Mouse (Mus musculus) right cerebral cortex, postnatal 36 days (tissue): ENCODE results near the gene Optn.

Experiments
- DNase-seq, 2 experiments: peaks; one replicate each; pipeline ENCODE4 v3.0.0; 2022; ENCODE audit warnings: low spot score in 2 of 2, mixed read lengths in 1 of 2

Optn gene

GRCm38 (mm10) chr2:5061133-5061708 is 2.6 kb downstream of the Optn start:
- DNase-seq, result no peak

GRCm38 (mm10) chr2:5059997-5060396 is 3.9 kb downstream of the Optn start:
- no peak for DNase-seq

GRCm38 (mm10) chr2:5058436-5058835 is 5.4 kb downstream of the Optn start:
- no peak for DNase-seq

- DNase-seq, result no peak
These were observed 13.3 kb downstream of the Optn start for GRCm38 (mm10) chr2:5050562-5050961.

GRCm38 (mm10) chr2:5047016-5047415 is 16.8 kb downstream of the Optn start:
- DNase-seq, result no peak

- no peak for DNase-seq
These were observed 18.4 kb downstream of the Optn start for GRCm38 (mm10) chr2:5045269-5045965.

GRCm38 (mm10) chr2:5044321-5044720 is 19.5 kb downstream of the Optn start:
- no peak for DNase-seq

GRCm38 (mm10) chr2:5043476-5043761 is 20.4 kb downstream of the Optn start:
- DNase-seq, result no peak

GRCm38 (mm10) chr2:5042616-5043475 is 21.0 kb downstream of the Optn start:
- DNase-seq, result no peak

GRCm38 (mm10) chr2:5041854-5042253 is 22.0 kb downstream of the Optn start:
- no peak for DNase-seq

- no peak for DNase-seq
These were observed 23.3 kb downstream of the Optn start for GRCm38 (mm10) chr2:5040281-5041161.

GRCm38 (mm10) chr2:5039350-5040170 is 24.3 kb downstream of the Optn start:
- no peak for DNase-seq

GRCm38 (mm10) chr2:5038320-5038719 is 25.5 kb downstream of the Optn start:
- DNase-seq, result no peak

- no peak for DNase-seq
These were observed 26.5 kb downstream of the Optn start for GRCm38 (mm10) chr2:5037390-5037789.

- no peak for DNase-seq
These were observed 27.3 kb downstream of the Optn start for GRCm38 (mm10) chr2:5036411-5037076.

GRCm38 (mm10) chr2:5035241-5035640 is 28.6 kb downstream of the Optn start:
- no peak for DNase-seq

- DNase-seq, result no peak
These were observed 29.1 kb downstream of the Optn start for GRCm38 (mm10) chr2:5034801-5035200.

GRCm38 (mm10) chr2:5033546-5034420 is 30.1 kb downstream of the Optn start:
- DNase-seq, result no peak

- no peak for DNase-seq
These were observed 31.2 kb downstream of the Optn start for GRCm38 (mm10) chr2:5032665-5033064.
